Mouse (Mus musculus) bone marrow, adult 2 months (tissue): ENCODE results near the gene Epha4. TPM values are rescaled to one million over a fixed set of nuclear protein-coding genes. Genes with fewer than 3 reads are reported as not detected.

Experiments used
- H3K27ac ChIP-seq: fragments of 200-500 bp; 2 replicates; pipeline ENCODE4 v1.5.1; 2012; ENCODE audit warnings: low read depth, mild to moderate bottlenecking, control low read depth, inconsistent platforms, low read length; ENCODE audit not compliant: control insufficient read depth, poor library complexity, insufficient read depth
- H3K4me1 ChIP-seq: fragments of 200-500 bp; 2 replicates; pipeline ENCODE4 v1.6.1; 2011; ENCODE audit warnings: low read length; ENCODE audit not compliant: control insufficient read depth, insufficient read depth
- H3K4me3 ChIP-seq: fragments of 200-500 bp; replicated peaks from 2 replicates; pipeline ENCODE3; 2011; ENCODE audit warnings: mild to moderate bottlenecking, low read depth, low read length, control low read depth; ENCODE audit not compliant: control insufficient read depth
- CTCF ChIP-seq: fragments of 200-500 bp; IDR thresholded peaks from 2 replicates; pipeline ENCODE4 v1.5.1; 2011; ENCODE audit warnings: low read length, control low read depth; ENCODE audit not compliant: control insufficient read depth, insufficient read depth
- POLR2A ChIP-seq: fragments of 200-500 bp; IDR thresholded peaks from 2 replicates; pipeline ENCODE4 v1.6.1; 2011; ENCODE audit warnings: low read depth, mild to moderate bottlenecking, control low read depth, low read length, borderline replicate concordance; ENCODE audit not compliant: control insufficient read depth
- WGBS: fragments of 180-500 bp; shearing (Covaris S2); methylation state at CpG from one replicate; pipeline ENCODE4 v1.1.7; 2018; 5-methylcytosine and 5-hydroxymethylcytosine counted together
- polyA plus RNA-seq: library from polyadenylated mRNA; stranded (reverse); fragments of >200 nt; gene quantifications from 2 replicates; pipeline ENCODE4 v1.2.4, GENCODE M21; 2011; ENCODE audit warnings: low replicate concordance; ENCODE audit not compliant: missing spikeins, insufficient read depth, insufficient read length

The Epha4 gene
- polyA plus RNA-seq, 1 experiment: 0.80 TPM

DNA sequence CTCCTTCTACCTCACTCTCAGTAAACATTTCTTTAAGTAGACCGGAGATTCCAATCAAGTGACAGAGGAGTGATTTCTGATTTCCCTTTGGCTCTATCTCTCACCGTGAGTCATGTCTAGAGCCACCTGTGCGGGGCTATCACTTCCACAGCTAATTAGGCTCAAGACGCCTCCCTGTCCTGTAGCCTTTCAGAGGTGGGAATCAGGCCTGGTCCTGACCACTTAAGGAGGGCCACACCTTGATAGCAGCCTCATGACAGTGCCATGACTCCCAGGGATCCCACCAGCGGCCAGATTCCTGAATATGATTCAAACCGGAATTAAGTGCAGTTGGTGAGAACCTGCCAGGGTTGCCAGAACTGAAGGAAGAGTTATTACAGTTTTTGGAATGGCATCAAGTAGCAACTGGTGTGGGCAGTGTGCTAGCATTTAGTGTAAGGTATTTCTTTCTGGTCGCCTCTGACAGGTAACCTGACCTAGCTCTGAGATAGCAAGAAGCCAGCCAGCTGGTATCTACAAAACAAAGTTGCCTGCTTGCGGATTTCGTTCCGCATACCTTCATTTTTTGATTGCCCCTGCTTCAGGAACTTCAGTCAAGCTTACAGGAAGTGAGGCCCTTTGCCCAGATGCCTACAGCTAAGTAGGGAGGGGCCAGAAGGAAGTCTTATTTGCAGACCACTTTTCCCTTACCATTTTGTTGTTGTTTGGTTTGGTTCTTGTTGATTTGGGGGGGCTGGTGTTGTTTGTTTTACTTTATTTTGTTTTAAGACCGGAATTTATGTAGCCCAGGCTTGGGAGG, 53.9 kb downstream of the Epha4 start:
- H3K4me3 ChIP-seq: no peak overlapping the region
- H3K4me1 ChIP-seq: no peaks in the 10 kb centered on the region; the same call in 1 of the 2 replicates
- no peak overlapping the region for H3K27ac ChIP-seq
- no peak for TF ChIP-seq CTCF
- no peak for TF ChIP-seq POLR2A
- WGBS: 65% methylated on average over 11 of the region's 11 CpGs

DNA sequence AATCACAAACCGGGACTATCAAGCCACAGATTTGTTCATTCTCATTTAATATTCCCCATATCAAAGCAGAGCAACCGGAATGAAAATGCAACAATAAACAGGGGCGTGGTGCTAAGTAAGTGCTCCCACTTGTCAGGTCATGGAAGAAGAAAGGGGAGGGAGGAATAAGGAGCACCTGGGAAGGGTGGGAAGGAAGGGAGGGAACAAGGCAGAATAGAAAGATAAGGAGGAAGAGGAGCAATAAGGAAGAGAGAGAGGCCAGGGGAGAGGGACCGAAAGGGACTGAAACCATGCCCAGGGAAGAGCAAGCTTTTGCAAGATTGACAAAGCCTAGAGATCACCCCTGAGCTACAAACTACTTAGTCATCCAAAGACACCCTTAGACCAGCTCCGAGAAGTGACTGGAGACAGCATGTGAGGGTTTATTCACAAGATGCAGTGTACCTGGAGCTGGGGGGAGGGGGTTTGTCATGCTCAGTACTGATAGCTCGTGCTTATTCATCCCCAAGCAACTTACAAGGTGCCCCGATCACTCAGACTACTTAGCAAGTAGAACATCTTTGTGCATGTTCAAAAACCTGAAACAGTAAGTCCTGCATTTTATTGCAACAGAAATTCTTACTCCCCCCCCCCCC, 56.0 kb downstream of the Epha4 start:
- no peak overlapping the region for H3K4me3 ChIP-seq
- H3K27ac ChIP-seq: no peak overlapping the region
- H3K4me1 ChIP-seq: no peaks in the 10 kb centered on the region
- WGBS: 77% methylated on average over 7 of the region's 7 CpGs
- TF ChIP-seq POLR2A (no peak), CTCF (no peak)

DNA sequence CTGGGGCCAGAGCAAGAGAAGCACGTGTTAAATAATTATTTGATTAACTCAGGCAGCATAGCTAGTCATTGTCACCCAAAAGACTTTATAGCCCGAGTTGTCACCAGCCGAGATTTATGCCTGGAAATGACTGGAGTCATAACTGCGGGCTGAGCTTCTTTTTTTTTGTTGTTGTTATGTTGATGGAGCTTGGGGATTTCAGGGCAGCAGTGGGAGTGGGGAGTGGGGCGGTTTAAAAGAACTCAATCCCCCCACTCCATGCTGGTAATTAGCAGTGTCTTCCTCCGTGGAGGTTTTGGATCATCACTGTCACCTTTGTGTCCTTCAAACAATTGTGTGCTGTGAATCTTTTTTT, 57.5 kb downstream of the Epha4 start:
- Histone ChIP-seq H3K27ac (no peak overlapping the region), H3K4me3 (no peak overlapping the region), H3K4me1 (no peaks in the 10 kb centered on the region)
- 48% methylated on average over 6 of the region's 6 CpGs for WGBS
- TF ChIP-seq CTCF (no peak), POLR2A (no peak)

DNA sequence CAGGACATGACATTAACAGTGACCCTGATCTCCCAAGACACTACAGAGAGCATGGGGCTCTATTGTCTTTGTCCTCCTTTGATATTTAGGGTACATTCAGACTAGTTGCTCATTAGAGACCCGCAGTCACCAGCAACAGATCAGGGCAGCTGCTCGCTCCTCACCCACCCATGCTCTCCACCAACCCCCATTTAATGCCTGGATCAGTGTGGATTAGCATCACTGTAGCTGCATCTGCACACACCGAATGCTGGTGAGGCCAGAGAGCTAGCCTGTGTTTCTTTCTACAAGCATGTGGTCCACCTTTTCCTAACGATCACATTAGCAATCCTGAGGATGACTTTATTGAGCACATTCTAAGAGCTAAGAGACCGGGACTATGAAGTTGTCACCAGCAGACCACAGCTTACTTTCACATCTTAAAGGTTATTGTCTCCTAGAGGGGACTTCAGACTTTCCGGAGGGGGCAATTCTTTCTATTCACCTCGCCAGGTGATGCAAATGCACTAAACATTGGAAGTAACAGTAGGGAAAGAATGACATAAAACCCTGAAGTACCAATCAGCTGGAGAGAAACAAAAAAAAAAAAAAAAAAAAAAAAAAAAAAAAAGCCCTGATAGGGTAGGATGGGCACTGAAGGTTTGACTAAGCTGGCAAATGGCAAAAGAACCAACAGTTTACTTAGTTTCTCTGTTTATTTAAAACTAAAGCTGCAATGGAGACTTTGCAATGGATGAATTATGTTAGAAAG, 58.0 kb downstream of the Epha4 start:
- WGBS: 72% methylated on average over 7 of the region's 7 CpGs
- TF ChIP-seq POLR2A (no peak), CTCF (no peak)
- H3K27ac ChIP-seq: no peak overlapping the region
- no peaks in the 10 kb centered on the region for H3K4me1 ChIP-seq
- H3K4me3 ChIP-seq: no peak overlapping the region

DNA sequence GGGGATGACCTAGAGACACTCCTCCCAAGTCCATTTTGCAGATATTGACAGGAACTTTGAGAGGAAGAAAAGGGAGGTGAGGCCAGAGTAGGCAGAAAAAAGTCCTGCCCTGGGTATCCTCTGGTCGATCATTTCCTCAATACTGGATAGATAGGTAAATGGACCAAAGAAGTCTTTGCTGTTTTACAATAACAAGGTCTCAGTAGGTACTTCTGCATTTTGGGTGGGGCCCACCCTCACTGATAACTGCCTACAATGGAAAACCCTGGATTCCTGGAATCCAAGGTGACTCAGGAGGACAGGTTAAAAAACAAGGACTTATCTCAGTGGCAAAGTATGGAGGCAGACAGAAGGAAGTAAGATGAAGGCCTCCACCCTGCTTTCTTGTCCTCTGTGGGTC, 61.1 kb downstream of the Epha4 start:
- WGBS: 68% methylated on average over 1 of the region's 1 CpGs
- TF ChIP-seq POLR2A (no peak), CTCF (no peak)
- Histone ChIP-seq H3K4me1 (no peaks in the 10 kb centered on the region), H3K27ac (no peak overlapping the region), H3K4me3 (no peak overlapping the region)

DNA sequence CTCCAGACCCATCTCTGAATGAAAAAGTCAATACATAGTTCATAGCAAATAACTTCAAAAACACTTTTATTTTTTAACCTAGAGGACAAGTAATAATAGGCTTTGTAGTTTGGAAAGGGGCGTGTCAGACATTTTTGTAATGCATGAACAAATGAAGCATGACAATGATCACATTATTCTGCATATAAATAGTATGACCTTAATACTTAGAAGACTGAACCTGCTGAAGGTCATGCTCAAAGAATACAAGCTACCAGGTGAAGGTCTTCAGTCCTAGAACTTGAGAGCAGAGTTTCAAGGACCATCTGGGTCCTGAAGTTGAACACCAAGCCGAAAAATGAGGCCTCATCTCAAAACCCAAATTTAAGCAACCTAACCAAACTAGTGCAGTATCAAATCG, 62.2 kb downstream of the Epha4 start:
- Histone ChIP-seq H3K27ac (no peak overlapping the region), H3K4me1 (no peaks in the 10 kb centered on the region), H3K4me3 (no peak overlapping the region)
- TF ChIP-seq POLR2A (no peak), CTCF (no peak)
- WGBS: 77% methylated on average over 3 of the region's 3 CpGs

DNA sequence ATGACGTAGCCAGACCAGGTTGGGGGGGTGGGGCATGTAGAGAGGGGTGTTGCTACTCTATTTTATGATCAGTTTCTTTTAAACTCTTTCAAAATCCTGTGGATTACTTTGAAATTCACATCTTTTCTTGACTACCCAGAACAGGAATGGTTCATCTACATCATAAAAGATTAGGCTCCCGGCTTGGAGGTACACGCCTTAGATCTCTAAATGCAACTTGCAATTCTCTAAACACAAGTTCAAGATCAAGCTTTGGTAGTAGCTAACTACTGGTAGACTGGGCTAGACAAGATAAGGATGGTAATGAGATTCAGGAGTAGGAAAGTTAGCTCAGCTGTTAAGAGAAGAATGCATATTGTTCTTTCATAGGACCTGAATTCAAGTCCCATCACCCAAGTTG, 63.3 kb downstream of the Epha4 start:
- 83% methylated on average over 3 of the region's 3 CpGs for WGBS
- Histone ChIP-seq H3K4me1 (no peaks in the 10 kb centered on the region), H3K27ac (no peak overlapping the region), H3K4me3 (no peak overlapping the region)
- TF ChIP-seq POLR2A: no peak
- no peak for TF ChIP-seq CTCF

DNA sequence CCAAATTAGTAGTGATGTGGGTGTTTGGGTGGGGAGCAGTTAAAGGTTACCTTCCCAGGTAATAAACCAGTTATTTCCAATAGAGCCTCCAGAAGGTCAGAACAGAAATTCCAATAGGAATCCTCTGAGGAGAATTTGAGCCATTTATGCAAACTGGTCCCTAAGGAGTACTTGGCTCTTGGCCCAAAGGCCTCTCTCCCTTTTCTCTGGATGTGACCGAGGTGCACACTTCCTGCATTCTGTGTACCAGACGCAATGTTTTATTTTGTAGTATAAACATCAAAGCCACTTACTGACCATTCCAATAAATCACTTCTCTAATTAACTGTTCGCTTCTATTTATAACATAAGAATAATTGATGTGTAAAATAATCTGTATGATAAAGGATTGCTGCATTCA, 64.7 kb downstream of the Epha4 start:
- Histone ChIP-seq H3K4me1 (no peaks in the 10 kb centered on the region), H3K27ac (no peak overlapping the region), H3K4me3 (no peak overlapping the region)
- 80% methylated on average over 3 of the region's 3 CpGs for WGBS
- no peak for TF ChIP-seq POLR2A
- TF ChIP-seq CTCF: no peak
